Mouse (Mus musculus) gonadal fat pad, adult 2 months (tissue): ENCODE measurements at regions not wholly inside any gene's neighbourhood (a gene's known extent, or its start where the extent isn't known, plus 50 kb on each side); places are given as distances from the start of the nearest gene placed in this dataset.
"Not testable (repeated sequence)": the region's sequence is repeated elsewhere in the genome, so short reads cannot be mapped to it uniquely, and the experiment has no call there.

Experiments used
- DNase-seq: peaks from one replicate; pipeline ENCODE4 v3.0.0-alpha.2; 2012; ENCODE audit warnings: low read depth

DNA sequence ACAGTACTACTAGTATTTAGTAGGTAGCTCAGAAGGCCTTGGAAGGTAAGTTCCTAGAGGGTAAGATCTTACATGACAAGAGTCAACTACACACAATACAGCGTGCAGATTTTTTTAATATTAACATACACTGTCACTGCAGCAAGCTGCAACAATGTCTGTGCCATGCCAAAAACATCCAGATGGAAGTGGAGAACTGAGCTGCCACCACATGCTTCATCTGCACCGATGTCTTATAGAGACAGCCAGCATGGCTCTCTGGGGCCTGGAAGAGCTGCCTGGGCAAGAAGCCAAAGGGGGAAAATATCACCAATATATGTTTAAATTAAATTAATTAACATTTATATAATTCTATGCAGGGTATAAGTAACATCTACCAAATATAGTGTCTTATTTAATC is 795.3 kb downstream of the Cypt12 start:
- DNase-seq, result no peak

DNA sequence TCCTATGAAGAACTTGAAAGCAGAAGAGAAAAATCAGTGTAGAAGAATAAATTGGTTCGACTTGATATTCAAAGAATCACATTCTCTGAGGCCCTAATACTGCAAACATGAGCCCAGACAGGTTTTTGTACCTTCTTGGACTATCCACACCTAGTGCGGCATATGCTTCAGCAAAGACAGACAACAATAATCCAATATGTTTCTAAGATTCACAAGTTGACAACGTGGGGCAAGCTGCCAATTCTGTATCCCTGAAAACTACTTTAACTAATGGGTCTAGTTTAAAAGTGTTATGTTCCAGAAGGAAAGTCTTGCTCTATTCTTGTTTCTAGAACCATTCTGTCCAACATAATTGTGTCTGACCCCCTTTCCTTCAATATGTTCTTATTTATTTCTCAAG is 796.0 kb downstream of the Cypt12 start:
- DNase-seq, result no peak

DNA sequence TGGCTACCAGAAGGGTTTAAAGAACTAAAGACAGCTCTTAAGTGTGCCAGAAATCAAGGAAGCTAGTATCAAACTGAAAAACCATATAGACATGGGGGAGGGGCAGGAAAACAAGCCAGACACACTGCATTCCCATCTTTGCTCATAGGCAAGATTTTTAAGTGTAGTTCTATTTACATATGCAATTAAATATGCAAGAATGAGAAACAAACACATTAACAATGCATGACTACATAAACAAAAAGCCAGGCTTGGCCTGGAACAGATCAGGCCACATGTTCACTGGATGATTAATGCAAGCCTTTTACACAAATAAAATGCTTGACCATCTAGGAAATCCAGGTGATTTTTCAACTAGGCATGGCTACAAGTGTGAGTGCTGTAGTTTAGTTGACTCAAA is 798.0 kb downstream of the Cypt12 start:
- DNase-seq, result no peak

DNA sequence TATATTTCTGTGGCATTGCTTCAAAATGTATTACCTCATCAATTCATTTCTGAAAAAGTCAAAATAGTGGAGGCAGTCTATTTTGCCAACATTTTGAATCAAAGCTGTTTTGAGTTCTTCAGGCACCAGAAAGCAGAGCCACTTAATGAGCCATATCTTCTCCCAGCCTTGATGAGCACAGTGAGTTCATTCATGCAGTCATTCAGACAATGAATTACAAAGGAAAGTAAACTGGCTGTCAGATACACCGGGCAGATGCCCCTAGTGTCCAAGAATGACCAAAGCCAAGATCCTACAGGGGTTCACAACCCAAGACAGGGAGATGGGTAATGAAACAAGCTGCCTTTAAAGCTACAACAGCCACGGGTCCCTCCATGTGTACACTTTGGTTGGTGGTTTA is 798.7 kb downstream of the Cypt12 start:
- no peak for DNase-seq

DNA sequence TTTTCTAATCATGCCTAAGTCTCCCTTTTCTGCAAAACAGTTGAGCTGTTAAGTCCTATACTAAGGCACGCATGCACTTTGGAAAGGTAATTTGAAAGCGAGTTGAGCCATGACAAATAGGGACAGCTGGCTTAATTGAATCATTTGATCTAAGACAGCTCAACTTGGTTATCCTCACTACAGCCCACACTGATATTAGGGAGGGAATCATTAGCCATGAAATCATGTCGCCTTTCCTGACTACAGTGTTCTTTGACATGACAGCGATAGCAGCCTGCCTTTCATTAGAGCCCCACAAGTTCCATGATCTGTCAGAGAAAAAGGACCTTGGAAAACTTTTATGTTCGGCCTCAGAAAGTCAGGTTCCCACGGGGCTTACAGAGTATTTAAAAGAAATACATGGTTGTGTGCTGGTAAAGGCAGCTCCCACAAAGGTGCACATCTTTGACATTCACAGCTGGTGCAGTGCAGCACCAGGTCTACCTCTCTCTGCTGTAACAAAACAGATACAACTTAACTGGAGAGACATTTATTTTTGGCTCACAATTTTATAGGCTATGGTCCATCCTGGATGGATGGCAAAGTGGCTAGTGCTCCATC is 803.5 kb downstream of the Cypt12 start:
- DNase-seq, result no peak

DNA sequence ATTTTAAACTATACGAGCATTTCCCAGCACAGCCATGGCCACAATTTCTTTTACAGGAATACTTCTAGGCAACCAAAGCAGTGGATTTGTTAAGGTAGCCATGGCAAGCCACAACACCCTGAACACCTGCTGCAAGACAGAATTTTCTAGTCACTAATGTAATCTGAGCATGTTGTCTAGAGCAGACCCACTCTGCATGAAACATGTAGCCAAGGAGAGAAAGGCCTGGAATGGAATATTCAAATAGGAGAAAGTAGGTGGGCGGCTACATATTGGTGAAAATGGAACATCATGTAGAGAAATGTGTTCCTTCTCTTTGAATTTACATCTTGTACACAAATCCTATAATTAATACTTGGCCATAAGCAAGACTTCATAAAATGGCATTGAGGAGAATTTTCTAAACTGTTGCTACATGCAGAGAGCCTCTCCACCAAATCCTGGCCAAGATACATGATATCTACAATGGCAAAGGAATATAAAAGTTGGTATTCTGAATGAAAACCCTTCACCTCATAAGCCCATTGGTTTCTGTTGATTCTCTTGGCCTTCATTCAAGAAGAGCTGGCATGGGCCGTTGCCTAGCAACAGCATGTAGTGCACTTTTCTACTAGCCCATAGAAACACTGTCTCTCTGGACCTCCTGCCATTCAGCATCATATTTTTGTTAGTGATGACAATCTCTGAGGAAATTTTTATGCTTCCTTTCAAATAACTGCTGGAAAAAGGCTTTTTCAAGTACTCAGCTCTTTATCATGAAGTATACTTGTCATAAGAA is 816.3 kb downstream of the Cypt12 start:
- DNase-seq, result no peak

DNA sequence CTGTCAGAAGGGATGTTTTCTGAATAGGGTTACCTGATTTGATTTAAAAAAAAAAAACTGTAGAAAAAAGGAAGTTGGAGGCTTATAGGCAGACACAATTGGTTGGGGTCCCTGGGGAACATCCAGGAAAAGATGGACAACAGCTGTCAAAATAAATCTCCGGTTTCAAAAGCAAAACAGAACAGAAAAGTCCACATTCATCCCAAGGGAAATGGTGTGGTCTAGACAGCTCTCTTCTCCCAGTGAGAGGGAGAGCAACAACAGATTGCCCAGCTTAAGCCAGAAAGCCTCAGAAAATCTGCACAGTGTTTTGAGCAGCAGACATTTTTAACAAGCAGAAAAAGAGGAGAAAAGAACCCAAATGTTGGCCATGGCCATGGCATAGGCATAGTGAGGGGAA is 830.3 kb downstream of the Cypt12 start:
- no peak for DNase-seq

DNA sequence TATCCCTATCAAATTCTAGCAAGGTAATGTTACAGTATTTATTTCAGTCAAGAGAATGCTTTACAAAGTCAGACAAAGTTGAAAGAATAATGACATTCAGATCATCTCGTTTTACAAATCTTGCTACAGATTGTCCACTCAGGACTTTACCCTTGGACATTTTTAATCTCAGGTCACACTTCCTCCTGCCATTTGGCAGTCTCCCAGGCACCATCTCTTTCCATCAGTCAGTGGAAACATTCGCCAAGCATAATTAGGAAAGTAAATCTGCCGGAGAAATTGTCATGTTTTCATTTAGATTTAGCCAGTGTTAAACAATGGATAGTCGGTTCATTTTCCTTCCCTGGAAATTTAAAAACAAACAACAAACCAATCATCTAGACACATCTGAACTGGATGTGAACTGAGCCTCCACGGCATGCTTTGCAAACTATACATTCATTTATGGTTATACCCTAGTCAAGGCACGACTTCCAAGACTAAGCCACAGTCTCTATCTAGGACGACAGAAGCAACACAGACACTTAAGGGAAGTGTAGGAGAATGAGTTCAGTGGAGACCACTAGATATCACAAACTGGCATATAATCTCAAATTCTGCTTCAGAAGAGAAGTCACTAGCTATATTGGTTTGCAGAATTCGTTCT is 839.4 kb downstream of the Cypt12 start:
- DNase-seq, result no peak

DNA sequence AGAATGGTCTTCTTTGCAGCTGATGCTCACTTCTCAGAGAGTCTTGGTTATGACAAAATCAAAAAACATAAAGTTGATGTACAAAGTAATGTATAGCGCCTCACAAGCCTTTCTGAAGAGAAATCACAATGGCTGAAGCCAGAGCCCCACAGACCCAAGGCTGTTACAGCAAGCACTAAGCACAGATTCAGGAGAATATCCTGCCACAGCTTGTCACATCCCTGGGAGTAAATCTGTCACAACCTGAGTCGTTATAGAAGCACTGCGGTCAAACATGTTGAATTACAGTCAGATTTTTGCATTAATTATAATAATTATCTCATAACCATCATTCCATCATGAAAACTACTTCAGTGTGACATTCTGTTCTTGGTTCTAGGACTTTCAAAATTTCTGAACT is 825.7 kb downstream of the 1700064H15Rik start:
- no peak for DNase-seq

DNA sequence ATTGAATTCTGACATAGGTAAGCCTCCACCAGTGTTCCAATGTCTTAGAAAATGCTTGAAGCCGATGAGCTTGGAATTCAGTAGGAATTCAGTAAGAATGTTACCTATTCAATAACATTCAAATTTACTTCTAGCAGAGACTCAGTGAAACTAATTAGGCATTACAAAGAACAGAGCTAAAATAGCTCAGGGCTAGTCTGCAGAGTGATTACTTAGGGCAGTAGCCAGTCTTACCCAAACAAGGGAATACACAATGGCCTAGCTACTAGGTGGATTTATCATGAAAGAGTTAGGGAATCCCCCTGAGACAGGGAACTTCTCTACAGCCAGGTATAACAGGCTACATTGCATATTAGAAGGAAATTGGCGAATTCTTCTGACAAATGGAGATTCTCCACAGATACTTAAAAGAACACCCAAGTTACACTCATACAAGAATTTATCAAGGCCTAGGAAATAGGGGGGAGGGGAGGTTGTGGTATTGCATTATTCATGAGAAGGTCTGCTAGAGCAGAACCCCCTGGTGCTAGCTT is 799.6 kb downstream of the 1700064H15Rik start:
- not testable (repeated sequence) for DNase-seq

DNA sequence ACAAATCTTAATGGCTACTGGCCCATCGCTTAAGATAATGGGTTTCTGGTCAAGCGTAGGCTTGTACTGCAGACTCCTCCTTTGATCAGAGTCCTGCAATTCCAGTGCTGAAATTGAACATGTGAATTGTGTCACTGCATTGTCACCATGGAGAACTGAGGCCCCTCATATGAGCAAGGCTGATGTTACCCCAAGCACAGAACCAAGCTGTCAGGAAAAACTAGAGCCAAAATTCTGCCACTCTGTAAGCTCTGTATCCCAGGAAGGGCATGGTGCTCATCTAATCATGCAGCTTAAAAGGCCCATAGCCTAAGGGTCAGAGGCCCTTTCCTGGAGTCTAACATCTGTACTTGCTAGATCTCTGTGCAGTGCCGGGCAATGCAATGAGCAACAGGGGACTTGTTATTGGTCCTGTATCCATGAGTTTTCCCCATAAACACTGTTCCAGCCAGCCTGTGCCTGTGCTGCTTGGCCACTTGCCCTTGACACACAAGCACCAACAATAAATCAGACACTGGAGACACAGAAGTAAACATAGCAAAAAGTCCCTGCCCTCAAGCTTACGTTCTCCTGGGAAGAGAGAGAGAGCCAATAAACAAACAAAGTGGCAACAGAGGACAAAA is 760.2 kb downstream of the 1700064H15Rik start:
- DNase-seq, result no peak

DNA sequence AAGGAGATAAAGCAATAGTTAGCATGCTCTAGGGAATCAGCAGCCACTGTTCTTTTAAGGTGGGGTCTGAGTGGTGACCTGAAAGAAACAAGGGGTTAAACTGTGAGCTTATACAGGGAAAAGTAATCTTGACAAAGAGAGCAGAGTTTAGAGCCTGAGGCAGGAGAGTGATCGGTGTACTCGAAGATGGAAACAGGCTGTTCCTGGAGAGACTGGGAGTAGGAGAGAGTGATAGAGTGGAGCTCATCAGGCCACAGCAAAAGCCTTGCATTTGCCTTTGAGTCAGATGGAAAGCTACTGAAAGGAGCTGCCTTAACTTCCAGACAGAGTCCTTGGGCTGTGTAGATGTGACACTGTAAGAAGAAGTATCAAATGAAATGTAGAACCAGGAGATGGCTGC is 759.7 kb downstream of the 1700064H15Rik start:
- no peak for DNase-seq

DNA sequence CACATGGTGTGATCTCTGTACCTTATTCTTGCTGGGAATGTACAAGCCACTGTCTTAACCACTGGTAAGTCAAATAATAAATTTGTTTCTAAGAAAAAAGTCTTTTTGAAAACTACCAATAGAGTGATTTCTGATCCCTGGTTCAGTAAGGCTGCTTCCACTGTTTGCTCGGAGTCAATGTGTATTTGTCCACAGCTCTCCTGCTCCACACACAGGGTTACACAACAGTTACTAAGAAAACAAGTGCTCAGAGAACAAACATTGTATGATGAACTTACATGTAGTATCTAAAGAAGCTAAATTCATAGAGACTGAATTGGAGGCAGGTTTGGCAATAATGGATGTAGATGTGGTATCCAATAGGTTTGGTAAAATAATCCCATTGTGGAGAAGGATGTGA is 751.4 kb downstream of the 1700064H15Rik start:
- DNase-seq, result no peak

DNA sequence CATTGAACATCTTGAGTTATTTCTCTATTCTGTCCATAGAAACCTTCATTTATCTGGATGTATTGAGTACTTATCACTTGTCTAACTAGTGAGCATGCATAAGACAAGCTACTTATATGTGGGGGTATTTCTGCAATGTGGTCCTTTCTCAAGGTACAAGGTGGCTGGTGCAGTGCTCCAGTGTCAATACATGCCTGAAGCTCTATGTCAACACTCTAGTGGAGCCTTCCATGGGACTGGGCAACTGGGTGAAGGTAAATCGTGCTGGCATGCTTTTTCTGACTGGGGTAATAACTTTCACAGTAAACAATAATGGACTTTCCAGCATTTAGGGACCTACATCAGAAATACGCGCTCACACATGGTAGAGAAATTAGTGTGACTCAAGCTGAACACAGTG is 750.9 kb downstream of the 1700064H15Rik start:
- no peak for DNase-seq

DNA sequence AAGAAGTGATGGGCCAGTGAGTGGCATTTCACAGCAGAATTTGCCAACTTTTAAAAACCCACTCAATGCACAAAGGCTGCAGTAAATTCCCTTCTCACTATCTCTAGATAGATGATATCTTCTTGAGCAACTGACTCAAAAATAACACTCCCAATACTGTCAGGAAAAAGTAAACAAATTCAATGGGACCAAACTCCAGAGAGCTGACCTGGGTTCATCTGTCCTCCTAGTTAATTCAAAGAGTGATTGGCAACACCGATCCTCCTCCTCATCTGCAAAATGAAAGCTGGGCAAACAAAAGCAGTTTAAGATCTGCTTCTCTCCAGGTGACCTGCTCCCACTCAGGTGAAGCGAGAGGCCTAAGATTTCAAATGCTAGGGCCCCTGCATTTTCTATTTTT is 747.3 kb downstream of the 1700064H15Rik start:
- no peak for DNase-seq

DNA sequence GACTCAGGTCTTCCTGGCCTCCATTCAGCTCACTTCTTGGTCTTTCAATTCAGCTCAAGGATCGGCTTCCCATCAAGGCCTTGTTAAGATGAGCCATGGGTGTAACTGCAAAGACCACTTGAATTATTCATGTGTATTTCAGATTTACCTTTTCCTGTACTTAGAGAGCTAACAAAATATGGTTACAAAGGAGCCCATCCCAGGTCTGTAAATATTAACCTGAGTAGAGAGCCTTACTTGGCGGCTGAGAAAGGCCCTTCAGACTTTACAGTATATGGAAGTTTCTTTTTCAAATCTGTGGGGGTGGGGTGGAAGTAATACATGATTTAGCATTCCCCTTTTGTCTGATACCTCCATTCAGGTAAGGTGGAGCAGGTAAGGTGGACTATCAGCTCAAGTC is 735.7 kb downstream of the 1700064H15Rik start:
- no peak for DNase-seq

DNA sequence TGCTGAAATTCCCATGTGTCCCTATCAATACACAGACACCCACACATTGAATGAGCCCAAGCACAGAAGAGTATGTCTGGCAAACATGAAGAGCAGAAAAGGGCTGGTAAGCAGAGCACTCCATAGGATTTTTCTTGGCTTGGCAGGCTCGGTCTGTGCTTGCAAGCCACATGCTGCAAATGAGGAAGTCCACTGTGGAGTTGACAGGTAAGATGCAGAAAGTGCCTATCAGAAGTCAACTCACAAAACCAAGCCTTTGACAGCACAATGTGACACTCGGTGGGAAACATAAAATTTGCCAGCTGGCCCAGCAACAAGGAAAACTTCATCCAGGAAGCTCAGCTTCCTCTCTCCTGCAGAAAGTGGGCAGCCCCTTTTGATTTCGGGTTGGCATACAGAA is 722.7 kb downstream of the 1700064H15Rik start:
- DNase-seq, result no peak

DNA sequence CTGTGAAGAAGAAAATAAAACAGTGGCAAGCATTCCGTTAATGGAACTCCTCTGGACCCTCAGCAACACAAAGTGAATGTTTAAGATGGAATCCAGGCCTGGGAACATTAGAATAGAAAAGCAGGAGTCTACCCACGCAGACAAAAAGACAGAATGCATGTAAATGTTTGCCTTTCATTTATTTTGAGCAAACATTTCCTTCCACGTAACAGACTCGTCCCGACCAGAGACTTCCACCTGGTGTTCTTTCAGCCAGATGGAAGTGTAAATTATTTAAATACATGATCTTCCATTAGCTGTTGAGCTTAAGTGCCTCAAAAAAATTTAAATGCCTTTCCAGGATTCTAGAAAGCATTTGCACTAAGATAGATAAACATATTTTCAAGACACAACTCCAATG is 722.3 kb downstream of the 1700064H15Rik start:
- DNase-seq, result no peak

DNA sequence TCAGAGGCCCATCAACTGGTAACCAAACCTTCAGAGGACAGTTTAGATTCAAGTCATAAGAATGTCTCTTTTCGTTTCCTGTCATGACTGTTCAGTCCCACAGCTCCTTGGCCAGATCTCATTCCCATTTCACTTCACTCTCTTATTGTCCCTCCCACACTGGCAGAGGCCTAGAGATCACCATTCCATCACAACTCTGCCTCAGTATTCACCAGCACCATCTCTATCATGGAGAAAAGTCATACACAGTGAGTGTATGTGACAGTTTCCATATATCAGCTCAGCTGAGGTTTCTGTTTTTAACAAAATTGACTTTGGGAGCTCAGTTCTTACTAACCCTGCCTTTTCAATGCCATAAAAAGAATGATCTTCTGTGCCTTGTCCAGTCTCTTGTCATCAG is 719.7 kb downstream of the 1700064H15Rik start:
- no peak for DNase-seq

DNA sequence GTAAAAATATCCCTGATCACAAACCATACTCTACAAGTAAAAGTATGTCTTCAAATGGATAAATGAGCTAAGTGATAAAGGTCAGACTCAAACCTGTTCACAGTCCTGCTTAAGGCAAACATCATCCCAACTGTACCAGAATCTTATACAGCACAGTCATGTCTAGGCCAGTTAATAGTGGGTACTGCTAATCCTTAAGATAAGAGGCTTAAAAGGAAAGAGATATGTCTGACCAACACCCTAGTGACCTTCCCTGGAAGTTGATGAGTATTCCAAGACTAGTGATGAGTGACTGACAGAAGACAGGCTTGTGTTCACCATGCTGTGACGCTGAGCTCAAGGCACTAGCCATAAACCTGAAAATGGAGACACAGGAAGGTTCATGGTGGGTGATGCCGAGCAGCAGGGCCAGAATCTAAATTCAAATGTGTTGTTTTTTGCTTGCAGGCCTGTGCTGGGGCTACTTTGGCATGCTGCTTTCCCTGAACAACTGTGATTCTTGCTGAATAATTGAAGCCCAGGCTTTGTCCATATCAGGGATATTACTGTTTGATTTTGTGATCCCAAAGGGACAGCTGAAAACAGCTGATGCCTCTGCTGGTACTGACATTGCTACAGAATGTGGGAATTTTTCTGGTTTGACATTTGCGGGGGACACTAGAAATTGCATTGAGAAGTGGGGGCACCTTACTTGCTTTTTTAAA is 699.9 kb downstream of the 1700064H15Rik start:
- DNase-seq, result no peak

DNA sequence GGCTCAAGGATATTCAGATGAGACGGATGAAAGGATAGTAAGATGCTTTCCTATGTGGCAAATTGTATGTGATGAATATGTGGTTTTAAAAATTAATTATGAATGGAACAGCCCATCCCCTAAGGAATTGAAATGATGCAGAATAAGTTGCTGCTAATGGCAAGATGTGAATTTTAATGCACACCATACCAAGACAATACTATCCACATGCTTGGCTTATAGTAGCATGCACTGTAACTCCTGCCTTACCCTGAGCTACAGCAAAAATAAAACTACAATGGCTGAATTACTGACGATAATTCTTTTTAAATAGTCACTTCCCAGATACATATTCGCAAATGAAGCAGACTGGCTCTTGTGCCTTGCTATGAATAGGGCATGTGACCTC is 699.4 kb downstream of the 1700064H15Rik start:
- DNase-seq, result no peak
